Mouse (Mus musculus): ENCODE measurements at regions not wholly inside any gene's neighbourhood (a gene's known extent, or its start where the extent isn't known, plus 50 kb on each side); places are given as distances from the start of the nearest gene placed in this dataset.

- Histone ChIP-seq H3K36me3 (ENCODE audit: control insufficient read depth, insufficient read depth, low read length) (no peaks in the 10 kb centered on the region), H3K4me3 (ENCODE audit: low read depth, low read length) (no peak overlapping the region), H3K27ac (ENCODE audit: low read depth, low read length) (no peak overlapping the region), H3K9ac (ENCODE audit: low read depth, low read length) (no peak overlapping the region), H3K4me2 (replicated peaks; ENCODE audit: low read depth, low read length) (no peak overlapping the region), H3K27me3 (ENCODE audit: control insufficient read depth, insufficient read depth, low read length) (no peaks in the 10 kb centered on the region), H3K9me3 (ENCODE audit: control insufficient read depth, low read length) (no peaks in the 10 kb centered on the region), H3K4me1 (replicated peaks; ENCODE audit: control insufficient read depth, insufficient read depth, low read length) (no peaks in the 10 kb centered on the region)
- DNase-seq (ENCODE audit: low spot score) (no peak), ATAC-seq (ENCODE audit: low FRiP score) (no peak)
- WGBS = 90% methylated on average over 5 of the region's 5 CpGs
Measured at GRCm38 (mm10) chr10:109607121-109607520, 596.3 kb upstream of the Syt1 start.

GRCm38 (mm10) chr10:109603241-109603640, 592.5 kb upstream of the Syt1 start:
- Histone ChIP-seq H3K9me3 (ENCODE audit: control insufficient read depth, low read length) (no peaks in the 10 kb centered on the region), H3K27me3 (ENCODE audit: control insufficient read depth, insufficient read depth, low read length) (no peaks in the 10 kb centered on the region), H3K9ac (ENCODE audit: low read depth, low read length) (no peak overlapping the region), H3K4me1 (replicated peaks; ENCODE audit: control insufficient read depth, insufficient read depth, low read length) (no peaks in the 10 kb centered on the region), H3K27ac (ENCODE audit: low read depth, low read length) (no peak overlapping the region), H3K4me3 (ENCODE audit: low read depth, low read length) (no peak overlapping the region), H3K36me3 (ENCODE audit: control insufficient read depth, insufficient read depth, low read length) (no peaks in the 10 kb centered on the region), H3K4me2 (replicated peaks; ENCODE audit: low read depth, low read length) (no peak overlapping the region)
- ATAC-seq (ENCODE audit: low FRiP score) (no peak), DNase-seq (ENCODE audit: low spot score) (no peak)
- WGBS = 84% methylated on average over 3 of the region's 3 CpGs

- H3K9me3 ChIP-seq (ENCODE audit: control insufficient read depth, low read length) = no peaks in the 10 kb centered on the region
- no peak overlapping the region for H3K9ac ChIP-seq (ENCODE audit: low read depth, low read length)
- H3K4me3 ChIP-seq (ENCODE audit: low read depth, low read length) = no peak overlapping the region
- no peaks in the 10 kb centered on the region for H3K36me3 ChIP-seq (ENCODE audit: control insufficient read depth, insufficient read depth, low read length)
- H3K4me2 ChIP-seq (replicated peaks; ENCODE audit: low read depth, low read length) = no peak overlapping the region
- no peak overlapping the region for H3K27ac ChIP-seq (ENCODE audit: low read depth, low read length)
- ATAC-seq (ENCODE audit: low FRiP score) (no peak), DNase-seq (ENCODE audit: low spot score) (no peak)
- H3K27me3 ChIP-seq (ENCODE audit: control insufficient read depth, insufficient read depth, low read length) = no peaks in the 10 kb centered on the region
- H3K4me1 ChIP-seq (replicated peaks; ENCODE audit: control insufficient read depth, insufficient read depth, low read length) = no peaks in the 10 kb centered on the region
- WGBS = 68% methylated on average over 3 of the region's 3 CpGs
Measured at GRCm38 (mm10) chr10:109598604-109599003, 587.8 kb upstream of the Syt1 start.

GRCm38 (mm10) chr10:109573200-109573599, 562.4 kb upstream of the Syt1 start:
- WGBS = 92% methylated on average over 4 of the region's 4 CpGs
- ATAC-seq (ENCODE audit: low FRiP score) (no peak), DNase-seq (ENCODE audit: low spot score) (no peak)
- H3K9me3 ChIP-seq (ENCODE audit: control insufficient read depth, low read length) = no peaks in the 10 kb centered on the region
- H3K9ac ChIP-seq (ENCODE audit: low read depth, low read length) = no peak overlapping the region
- no peaks in the 10 kb centered on the region for H3K4me1 ChIP-seq (replicated peaks; ENCODE audit: control insufficient read depth, insufficient read depth, low read length)
- H3K27ac ChIP-seq (ENCODE audit: low read depth, low read length) = no peak overlapping the region
- H3K27me3 ChIP-seq (ENCODE audit: control insufficient read depth, insufficient read depth, low read length) = no peaks in the 10 kb centered on the region
- H3K4me2 ChIP-seq (replicated peaks; ENCODE audit: low read depth, low read length) = no peak overlapping the region
- no peak overlapping the region for H3K4me3 ChIP-seq (ENCODE audit: low read depth, low read length)
- no peaks in the 10 kb centered on the region for H3K36me3 ChIP-seq (ENCODE audit: control insufficient read depth, insufficient read depth, low read length)

GRCm38 (mm10) chr10:109569798-109570197, 559.0 kb upstream of the Syt1 start:
- Histone ChIP-seq H3K4me2 (replicated peaks; ENCODE audit: low read depth, low read length) (no peak overlapping the region), H3K4me1 (replicated peaks; ENCODE audit: control insufficient read depth, insufficient read depth, low read length) (no peaks in the 10 kb centered on the region), H3K27ac (ENCODE audit: low read depth, low read length) (no peak overlapping the region), H3K36me3 (ENCODE audit: control insufficient read depth, insufficient read depth, low read length) (no peaks in the 10 kb centered on the region), H3K9ac (ENCODE audit: low read depth, low read length) (no peak overlapping the region), H3K4me3 (ENCODE audit: low read depth, low read length) (no peak overlapping the region), H3K9me3 (ENCODE audit: control insufficient read depth, low read length) (no peaks in the 10 kb centered on the region), H3K27me3 (ENCODE audit: control insufficient read depth, insufficient read depth, low read length) (no peaks in the 10 kb centered on the region)
- WGBS = 90% methylated on average over 2 of the region's 2 CpGs
- DNase-seq (ENCODE audit: low spot score) (no peak), ATAC-seq (ENCODE audit: low FRiP score) (no peak)

GRCm38 (mm10) chr10:109566675-109567074, 555.9 kb upstream of the Syt1 start:
- DNase-seq (ENCODE audit: low spot score) (no peak), ATAC-seq (ENCODE audit: low FRiP score) (no peak)
- H3K4me1 ChIP-seq (replicated peaks; ENCODE audit: control insufficient read depth, insufficient read depth, low read length) = no peaks in the 10 kb centered on the region
- 84% methylated on average over 2 of the region's 2 CpGs for WGBS
- no peak overlapping the region for H3K27ac ChIP-seq (ENCODE audit: low read depth, low read length)
- H3K4me3 ChIP-seq (ENCODE audit: low read depth, low read length) = no peak overlapping the region
- H3K9me3 ChIP-seq (ENCODE audit: control insufficient read depth, low read length) = no peaks in the 10 kb centered on the region
- no peaks in the 10 kb centered on the region for H3K36me3 ChIP-seq (ENCODE audit: control insufficient read depth, insufficient read depth, low read length)
- no peak overlapping the region for H3K4me2 ChIP-seq (replicated peaks; ENCODE audit: low read depth, low read length)
- H3K9ac ChIP-seq (ENCODE audit: low read depth, low read length) = no peak overlapping the region
- no peaks in the 10 kb centered on the region for H3K27me3 ChIP-seq (ENCODE audit: control insufficient read depth, insufficient read depth, low read length)

GRCm38 (mm10) chr10:109561638-109562037, 550.9 kb upstream of the Syt1 start:
- no peaks in the 10 kb centered on the region for H3K4me1 ChIP-seq (replicated peaks; ENCODE audit: control insufficient read depth, insufficient read depth, low read length)
- no peaks in the 10 kb centered on the region for H3K36me3 ChIP-seq (ENCODE audit: control insufficient read depth, insufficient read depth, low read length)
- H3K27me3 ChIP-seq (ENCODE audit: control insufficient read depth, insufficient read depth, low read length) = no peaks in the 10 kb centered on the region
- H3K9ac ChIP-seq (ENCODE audit: low read depth, low read length) = no peak overlapping the region
- no peak overlapping the region for H3K4me2 ChIP-seq (replicated peaks; ENCODE audit: low read depth, low read length)
- H3K9me3 ChIP-seq (ENCODE audit: control insufficient read depth, low read length) = no peaks in the 10 kb centered on the region
- ATAC-seq (ENCODE audit: low FRiP score) (no peak), DNase-seq (ENCODE audit: low spot score) (no peak)
- H3K27ac ChIP-seq (ENCODE audit: low read depth, low read length) = no peak overlapping the region
- no peak overlapping the region for H3K4me3 ChIP-seq (ENCODE audit: low read depth, low read length)
- 70% methylated on average over 2 of the region's 2 CpGs for WGBS

- H3K36me3 ChIP-seq (ENCODE audit: control insufficient read depth, insufficient read depth, low read length) = no peaks in the 10 kb centered on the region
- H3K4me2 ChIP-seq (replicated peaks; ENCODE audit: low read depth, low read length) = no peak overlapping the region
- WGBS = 10% methylated on average over 1 of the region's 1 CpGs
- ATAC-seq (ENCODE audit: low FRiP score) = no peak
- no peak overlapping the region for H3K9ac ChIP-seq (ENCODE audit: low read depth, low read length)
- no peak overlapping the region for H3K4me3 ChIP-seq (ENCODE audit: low read depth, low read length)
- H3K27ac ChIP-seq (ENCODE audit: low read depth, low read length) = no peak overlapping the region
- no peaks in the 10 kb centered on the region for H3K4me1 ChIP-seq (replicated peaks; ENCODE audit: control insufficient read depth, insufficient read depth, low read length)
- H3K27me3 ChIP-seq (ENCODE audit: control insufficient read depth, insufficient read depth, low read length) = no peaks in the 10 kb centered on the region
- no peaks in the 10 kb centered on the region for H3K9me3 ChIP-seq (ENCODE audit: control insufficient read depth, low read length)
- peak; percentile 2 for DNase-seq (ENCODE audit: low spot score)
Measured at GRCm38 (mm10) chr10:109561094-109561493, 550.3 kb upstream of the Syt1 start.

GRCm38 (mm10) chr10:109543301-109543700, 532.5 kb upstream of the Syt1 start:
- no peaks in the 10 kb centered on the region for H3K36me3 ChIP-seq (ENCODE audit: control insufficient read depth, insufficient read depth, low read length)
- H3K4me2 ChIP-seq (replicated peaks; ENCODE audit: low read depth, low read length) = no peak overlapping the region
- H3K27ac ChIP-seq (ENCODE audit: low read depth, low read length) = no peak overlapping the region
- WGBS = 97% methylated on average over 1 of the region's 1 CpGs
- no peaks in the 10 kb centered on the region for H3K9me3 ChIP-seq (ENCODE audit: control insufficient read depth, low read length)
- no peaks in the 10 kb centered on the region for H3K4me1 ChIP-seq (replicated peaks; ENCODE audit: control insufficient read depth, insufficient read depth, low read length)
- H3K4me3 ChIP-seq (ENCODE audit: low read depth, low read length) = no peak overlapping the region
- no peaks in the 10 kb centered on the region for H3K27me3 ChIP-seq (ENCODE audit: control insufficient read depth, insufficient read depth, low read length)
- H3K9ac ChIP-seq (ENCODE audit: low read depth, low read length) = no peak overlapping the region
- DNase-seq (ENCODE audit: low spot score) = no peak
- ATAC-seq (ENCODE audit: low FRiP score) = no peak

Data from hindbrain, embryonic 11.5 days (tissue).